Mouse (Mus musculus) cerebellum, postnatal 36 days (tissue): ENCODE results near the gene Emd.
"Not testable (repeated sequence)": the region's sequence is repeated elsewhere in the genome, so short reads cannot be mapped to it uniquely, and the experiment has no call there.

Experiments
- DNase-seq, 2 experiments: peaks; one replicate each; pipeline ENCODE4 v3.0.0; 2021 to 2022; ENCODE audit warnings: mixed read lengths in 2 of 2

The Emd gene

DNA sequence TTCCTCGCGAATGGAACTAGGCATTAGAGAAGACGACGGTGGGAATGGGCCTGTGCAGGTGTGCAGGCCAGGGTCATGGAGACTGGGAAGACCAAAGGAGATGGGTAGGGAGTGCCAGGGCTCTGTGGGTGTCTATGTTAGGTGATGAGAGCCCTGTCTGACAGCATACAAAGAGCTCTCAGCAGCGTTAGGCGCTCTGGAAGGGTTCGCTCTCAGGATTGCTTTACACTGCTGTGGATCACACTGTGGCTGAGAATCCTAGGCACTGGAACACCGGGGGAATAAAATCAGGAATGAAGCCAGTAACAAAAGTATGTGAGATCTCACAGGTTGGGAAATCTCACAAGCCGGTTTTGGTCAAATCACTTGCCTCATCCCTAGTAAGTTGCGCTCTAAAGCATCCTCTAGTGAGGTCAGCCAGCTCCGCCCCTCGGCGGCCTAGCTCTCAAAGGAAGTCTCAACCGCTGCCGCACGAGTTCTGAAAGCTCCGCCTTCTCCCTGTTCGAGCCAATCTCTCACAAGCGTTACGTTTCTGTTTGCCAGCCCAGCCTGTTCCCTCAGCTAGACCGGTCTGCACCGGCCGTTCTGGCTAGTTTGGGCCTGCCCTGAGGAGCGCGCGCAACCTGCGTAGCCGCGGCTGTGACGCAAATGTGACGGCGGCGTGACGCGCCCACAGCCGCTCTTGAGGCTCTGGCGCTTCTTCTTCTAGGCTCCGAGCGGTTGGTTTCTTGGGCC lies at the start of gene Emd:
TSS of gene Emd (plus strand) at position 535 of the 735 bp plus-strand sequence.
- DNase-seq: peak; percentile 83 to 86

DNA sequence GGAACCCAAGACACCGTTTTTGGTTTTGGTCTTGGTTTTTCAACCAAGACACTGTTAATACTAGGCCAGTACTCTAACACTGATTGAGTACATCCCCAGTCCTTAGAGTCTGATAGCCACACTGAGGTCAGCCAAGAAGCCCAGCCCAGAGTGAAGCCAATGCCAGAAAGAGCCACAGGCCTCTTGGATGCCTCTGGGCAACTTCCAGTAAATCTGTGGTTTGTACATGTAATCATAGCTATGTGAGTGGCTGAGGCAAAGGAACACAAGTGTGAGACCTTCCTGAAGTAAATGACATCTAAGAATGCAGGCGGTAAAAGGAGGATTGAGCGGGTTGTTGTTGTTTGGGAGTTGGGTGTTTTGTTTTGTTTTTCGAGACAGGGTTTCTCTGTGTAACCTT lies 36.0 kb upstream of the Emd start:
- no peak for DNase-seq

DNA sequence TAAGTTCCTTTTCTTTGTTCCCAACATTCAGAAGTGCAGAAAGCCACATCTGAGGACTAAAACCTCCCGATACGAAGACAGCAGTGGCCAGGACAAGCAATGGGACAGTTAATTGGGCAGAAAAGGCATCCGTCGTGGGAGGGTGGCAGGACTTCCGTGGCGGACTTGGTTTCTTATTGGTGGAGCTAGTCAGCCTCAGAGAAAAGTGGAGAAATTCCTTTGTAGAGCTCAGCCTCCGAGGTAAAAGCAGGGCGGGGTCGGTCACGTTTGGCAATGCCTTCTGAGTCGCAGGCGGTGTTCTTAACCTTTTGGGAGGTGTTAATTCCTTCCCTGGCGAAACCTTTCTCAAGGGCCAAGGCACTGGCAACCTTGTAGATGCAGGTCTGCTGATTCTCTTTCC lies 35.0 kb upstream of the Emd start:
- no peak for DNase-seq

DNA sequence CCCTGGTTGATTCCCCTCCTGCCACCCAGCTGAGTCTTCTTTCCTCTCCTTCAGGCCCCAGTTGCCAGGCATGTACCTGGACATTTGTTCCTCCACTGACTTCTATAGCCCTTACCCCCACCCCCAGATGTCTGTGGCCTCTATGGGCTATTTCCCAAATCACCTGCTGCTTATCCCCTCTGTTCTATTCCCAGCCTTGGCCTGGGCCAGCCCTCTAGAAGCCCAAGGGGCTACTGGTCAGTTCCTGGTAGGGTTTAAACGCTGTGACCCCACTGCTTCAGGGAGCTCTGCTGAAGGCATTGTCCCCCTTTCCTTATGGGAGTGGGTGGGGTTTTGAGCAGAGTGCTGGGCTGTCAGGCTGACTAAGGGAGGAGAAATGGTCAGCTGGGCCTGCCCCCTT lies 34.4 kb upstream of the Emd start:
- not testable (repeated sequence) for DNase-seq

DNA sequence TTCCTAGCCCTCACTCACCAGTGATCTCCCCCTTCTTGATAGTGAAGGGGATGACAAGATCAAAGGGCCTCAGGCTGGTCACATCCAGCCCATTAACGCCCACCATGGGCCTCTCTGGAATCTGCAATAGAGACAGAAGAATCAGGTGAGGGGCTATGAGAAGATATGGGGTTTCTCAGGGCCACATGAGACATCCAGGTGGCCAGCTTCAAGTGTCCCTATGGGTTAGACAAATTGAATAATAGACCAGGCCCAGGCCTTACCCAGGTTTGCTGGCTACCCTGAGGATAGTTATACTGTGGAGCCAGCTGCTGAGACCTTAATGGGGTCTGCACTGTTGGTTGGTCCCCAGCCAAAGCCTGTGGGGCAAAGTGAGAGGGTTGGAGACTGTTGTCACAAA lies 24.4 kb upstream of the Emd start:
- DNase-seq: no peak

DNA sequence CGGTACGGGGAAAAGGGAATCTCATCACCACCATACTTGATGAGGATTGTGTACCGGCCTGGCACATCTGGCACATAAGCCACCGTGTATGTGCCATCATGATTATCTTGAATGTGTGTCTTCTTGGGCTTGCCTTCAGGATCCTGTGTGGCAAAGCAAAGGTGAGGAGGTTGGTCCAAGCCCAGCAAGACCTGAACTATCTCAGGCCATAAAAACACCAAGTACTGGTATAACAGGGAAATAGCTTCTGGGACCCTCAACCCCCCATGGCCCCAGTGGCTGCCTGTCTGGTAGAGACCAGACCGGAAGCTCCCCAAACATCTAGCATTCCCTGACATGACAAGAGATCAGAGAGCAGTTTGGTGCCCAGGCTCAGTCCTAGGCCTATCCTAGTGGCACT lies 21.3 kb upstream of the Emd start:
- no peak for DNase-seq

DNA sequence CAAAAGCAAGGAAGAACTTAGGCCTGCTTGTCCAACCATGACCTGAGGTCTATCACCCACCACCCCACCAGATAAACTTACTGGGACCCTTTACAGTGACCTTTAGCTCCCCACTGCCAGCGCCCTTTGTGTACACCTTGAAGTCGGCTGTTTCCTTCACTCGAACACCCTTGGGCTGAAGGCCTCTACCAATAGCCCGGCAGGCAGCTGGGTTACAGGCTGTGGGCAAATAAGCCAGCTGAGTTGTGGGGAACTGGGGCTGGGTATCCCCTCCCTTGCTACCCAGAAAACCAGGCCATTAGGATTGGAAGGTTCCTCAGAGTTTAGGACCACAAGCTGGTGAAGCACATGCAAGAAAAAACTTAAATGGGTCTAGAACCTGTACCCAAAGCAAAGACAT lies 14.2 kb upstream of the Emd start:
- no peak for DNase-seq

DNA sequence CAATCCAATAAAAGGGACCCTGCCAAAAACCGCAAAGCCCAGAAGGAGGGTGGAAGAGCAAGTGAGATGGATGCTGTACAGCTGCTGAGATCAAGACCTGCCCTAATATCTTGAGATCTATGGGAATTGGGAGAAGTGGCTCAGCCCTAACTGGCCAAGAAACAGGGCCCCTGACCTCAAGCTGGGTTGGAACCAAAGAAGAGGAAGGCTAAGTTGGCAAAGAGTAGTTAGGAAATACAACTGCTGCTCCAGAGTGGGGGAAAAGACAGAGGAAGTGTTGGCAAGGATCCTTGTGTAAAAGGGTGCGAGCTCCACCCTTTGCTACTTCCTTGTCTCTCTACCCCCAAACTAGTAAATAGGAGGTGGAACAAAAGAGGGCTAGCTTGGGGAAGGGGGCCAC lies 11.1 kb upstream of the Emd start:
- DNase-seq: no peak

DNA sequence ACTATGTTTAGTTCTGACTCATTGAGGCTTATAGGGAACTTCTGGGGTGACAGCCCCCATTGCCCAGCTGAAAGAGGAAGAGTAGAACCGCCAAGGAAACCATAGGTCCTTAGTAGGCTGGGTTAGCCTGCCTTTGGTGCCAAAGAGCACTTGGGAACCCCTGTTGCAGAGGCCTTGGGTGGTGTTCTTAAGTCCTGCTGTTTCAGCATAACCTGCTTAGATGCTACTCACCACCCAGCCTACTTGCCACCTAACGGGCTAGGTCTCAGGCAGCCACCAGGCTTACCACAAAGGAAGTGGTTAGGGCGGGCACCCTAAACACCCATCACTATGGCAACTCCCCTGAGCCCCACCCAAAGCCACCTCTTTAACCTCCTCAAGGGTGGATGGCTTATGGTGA lies 10.7 kb upstream of the Emd start:
- DNase-seq: no peak

DNA sequence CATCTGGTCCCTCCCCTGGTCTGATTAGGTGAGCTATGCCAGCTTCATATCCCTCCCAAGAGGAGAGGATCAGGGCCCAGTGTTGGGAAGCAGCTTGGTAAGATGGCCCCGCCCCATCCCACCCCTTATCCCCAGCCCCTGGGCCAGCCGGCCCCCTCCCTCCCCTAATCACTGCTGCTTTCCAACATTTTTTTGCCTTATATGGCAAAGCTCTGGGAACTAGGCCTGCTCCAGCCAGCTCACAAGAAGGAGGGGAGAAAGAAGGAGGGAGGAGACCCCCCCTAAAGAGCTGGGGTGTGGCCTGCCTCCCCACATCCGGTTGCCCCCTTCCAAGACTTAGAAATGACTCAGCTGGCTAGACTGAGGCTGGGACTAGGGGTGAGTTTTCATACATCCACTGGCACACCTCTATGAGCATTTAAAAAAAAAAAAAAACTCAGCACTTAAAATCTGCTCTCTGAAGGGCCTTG lies 9.8 kb upstream of the Emd start:
- DNase-seq: no peak

DNA sequence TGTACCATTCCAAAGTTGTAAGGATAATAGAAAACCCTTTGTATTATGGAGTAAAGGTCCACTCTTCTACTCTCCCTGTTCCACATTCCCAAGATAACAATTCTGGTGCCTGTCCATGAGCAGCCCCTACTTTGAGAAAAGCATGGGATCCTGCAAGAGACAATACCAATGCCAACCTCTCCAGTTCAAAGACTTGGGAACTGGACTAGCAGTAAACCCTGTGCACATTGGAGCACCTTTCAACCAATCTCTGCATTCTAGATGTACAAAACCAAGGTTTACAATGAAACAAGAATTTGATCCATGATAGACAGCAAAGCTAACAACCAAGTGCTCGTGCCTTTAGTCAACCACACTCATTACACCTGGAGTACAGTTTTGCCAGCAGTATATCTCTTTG lies 9.4 kb upstream of the Emd start:
- no peak for DNase-seq

DNA sequence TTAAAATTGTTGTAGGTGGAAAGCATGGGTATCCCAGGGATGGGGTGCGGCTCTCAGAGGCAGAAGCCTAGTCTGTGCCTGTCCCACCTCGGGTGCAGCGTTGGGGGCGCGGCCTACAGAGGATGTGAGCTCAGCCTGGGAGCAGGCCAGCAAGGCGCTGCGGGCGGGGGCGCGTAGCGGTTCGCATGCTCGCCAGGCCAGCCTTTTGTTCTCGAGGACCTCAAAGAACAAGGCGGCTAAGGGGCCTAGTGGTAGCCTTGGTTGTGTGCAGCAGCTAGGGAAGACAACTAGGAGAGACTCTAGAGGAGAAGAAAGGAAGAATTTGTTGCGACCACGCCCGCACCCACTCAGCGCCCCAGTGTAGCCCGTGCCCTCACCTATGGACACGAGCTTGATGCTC lies 8.8 kb upstream of the Emd start:
- DNase-seq: peak; percentile 71 to 79

DNA sequence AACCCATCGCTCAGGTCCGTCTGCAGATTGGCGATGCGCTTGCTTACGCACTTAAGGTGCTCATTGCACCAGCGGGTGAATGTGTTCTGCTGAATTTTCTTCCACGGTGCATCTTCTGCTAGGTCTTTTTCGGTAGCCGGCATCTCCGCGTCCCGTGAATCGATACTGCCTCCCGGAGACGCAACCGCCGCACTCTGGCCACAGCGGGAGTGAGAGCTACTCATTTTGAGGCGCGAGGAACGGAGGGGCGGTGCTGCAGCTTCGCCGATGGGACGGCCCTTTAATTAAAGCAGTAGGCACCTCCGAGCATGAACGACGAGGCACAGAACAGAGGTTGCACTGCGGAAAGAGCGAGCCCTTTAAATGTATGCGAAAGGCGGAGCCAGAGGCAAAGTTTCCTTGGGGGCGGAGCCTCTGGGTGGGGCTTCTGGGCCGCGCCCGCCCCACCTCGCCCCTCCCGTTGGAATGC lies 8.2 kb upstream of the Emd start:
- peak; percentile 79 to 81 for DNase-seq

DNA sequence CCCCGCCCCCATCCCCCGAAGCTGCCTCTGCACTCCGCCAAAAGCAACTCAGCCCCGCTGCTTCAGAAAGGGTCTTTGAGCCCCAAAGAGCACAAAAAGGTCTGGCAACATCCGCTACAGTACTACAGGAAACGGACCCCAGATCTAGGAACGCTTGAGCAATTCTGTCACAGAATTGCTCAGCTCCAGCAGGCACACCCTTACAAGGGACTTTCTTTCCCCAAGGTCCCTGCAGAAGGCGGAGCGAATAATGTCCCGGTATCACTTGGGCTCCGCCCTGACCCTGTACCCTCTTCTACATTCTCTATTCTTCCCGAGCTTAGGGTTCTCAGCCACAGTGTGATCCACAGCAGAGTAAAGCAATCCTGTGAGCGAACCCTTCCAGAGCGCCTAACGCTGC lies 7.8 kb upstream of the Emd start:
- no peak for DNase-seq

DNA sequence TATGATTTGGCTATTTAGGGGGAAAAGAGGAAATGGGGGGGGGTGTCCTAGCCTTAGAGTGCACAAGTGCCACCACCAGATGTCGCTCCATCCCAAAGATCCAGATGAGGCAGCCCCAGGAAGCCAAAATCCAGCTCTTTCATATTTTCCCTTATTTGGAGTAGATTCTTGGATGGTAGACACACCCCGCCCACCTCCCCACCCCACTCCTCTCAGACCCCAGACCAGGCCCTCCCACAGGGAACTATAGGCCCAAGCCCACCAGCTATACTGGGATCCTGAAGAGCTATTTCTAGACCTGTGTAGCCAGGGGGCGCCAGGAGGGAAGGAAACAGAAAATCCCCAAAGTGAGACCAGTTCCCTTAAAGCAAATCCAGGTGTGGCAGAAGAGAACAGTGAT lies 5.8 kb upstream of the Emd start:
- peak; percentile 57 to 65 for DNase-seq

DNA sequence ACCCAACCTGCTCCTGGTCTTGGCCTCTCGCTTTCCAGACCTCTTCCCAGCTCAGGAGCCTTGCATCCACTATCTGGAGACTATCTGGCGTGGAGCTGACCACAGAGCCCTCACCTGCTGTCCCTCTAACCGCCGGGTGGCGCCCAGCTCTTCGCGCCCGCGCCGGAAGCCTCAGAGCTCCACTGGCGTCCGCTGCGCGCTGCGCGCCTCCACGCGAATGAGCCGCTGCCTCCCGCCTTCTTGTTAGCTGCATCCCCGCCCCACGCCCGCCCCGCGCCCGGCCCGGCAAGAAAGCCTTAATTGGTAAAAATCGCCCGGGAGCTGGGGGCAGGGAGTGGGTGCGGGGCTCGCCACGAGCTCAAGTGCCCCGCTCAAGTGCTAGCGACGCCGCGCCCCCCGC lies 4.9 kb upstream of the Emd start, which contains the start of gene Flna:
TSS of gene Flna (minus strand) at position 206 of the 400 bp plus-strand sequence.
- DNase-seq: peak; percentile 72 to 80

DNA sequence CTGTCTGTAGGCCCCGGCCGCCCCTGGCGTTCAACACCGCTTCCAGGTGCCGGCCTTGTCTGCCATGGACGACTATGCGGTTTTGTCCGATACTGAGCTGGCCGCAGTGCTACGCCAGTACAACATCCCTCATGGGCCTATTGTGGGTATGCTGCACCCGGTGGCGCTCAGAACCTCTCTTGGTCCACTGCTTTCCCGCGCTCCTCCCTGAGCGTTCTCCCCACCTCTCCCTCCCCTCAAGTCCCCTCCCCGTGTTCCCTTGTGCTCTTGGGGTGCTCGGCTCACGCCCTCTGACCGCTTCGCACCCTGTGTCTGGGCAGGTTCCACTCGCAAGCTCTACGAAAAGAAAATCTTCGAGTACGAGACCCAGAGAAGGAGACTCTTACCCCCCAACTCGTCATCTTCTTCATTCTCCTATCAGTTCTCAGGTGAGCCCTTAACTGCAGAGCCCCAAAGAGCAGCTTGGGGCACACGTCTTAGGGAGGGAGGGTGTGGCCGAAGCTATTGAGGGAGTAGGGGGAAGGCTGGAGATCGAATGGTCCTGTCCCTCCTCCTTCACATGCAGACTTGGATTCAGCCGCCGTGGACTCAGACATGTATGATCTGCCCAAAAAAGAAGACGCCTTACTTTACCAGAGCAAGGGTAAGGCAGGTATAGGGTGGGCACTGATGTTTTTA lies 540 bp downstream of the Emd start:
- no peak for DNase-seq

DNA sequence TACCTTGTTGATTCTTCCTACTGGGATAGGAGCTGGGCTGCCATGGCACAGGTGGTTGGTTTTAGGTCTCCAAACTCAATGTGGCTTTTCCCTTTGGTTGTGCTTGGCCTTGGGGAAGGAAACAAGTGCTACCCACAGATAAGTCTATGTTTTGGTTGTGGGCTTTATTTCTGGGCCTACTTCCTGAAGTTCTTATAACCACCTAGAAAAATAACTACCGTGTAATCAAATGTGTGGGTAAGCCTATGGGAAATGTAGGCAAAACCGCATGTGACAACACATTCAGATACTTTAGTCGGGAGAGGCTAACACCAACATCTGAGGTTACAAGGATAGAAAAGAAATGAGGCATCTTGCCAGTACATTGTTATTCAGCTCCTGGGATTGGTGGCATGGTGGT lies 3.3 kb downstream of the Emd start:
- DNase-seq: no peak

DNA sequence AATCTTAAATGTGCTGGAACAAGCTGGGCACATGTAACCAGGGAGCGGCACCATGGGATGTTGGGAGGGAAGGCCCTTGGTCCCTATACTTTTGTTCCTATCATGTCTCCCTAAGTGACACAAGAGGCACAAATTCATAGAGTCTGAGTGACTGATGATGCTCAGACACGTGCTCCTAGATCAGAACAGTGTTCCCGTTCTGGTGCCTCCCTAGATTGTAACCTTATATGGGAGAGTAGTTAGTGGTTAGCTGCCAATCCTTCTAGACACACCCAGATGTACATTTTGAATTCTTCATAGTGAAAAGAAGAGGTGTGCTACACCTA lies 15.2 kb downstream of the Emd start:
- DNase-seq: no peak

DNA sequence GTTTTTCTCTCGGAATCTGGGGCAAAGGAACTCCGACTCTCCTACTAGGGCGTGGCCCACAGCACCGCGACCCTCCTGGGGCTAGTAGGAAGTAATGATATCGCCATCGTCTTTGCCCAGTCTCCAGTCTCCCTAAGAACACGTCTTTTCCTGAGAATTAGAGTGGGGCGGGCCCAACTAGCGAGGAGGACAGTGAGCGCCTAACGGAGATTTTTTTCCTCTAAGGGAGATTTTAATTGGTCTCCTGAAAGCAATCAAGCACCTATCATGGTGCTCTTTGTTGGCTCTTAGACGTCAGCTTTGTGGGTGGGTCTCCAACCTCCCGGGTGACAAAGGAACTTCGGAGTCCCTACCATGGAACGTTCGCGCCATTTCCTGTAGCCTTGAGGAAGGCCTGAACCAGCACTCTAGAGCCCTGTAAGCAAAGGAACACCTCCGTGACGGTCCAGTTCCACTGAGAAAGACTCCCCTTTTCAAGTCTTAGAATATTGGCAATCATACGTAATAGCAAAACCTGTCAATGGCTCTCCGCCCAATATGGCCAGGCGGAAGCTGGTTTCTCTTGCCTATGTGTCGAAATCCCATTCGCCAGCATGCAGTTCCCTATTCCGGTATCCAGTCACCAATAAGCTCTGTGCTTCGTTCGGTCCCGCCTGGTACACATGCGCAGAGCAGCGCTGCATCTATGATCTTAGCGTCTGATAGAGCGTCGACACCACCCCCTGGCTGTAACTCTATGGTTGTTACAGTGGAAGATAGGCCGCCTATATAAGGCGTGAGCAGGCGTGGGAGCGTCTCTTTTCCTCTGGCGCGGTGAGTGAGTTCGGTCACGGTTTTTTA lies 15.8 kb downstream of the Emd start, which contains the start of gene Rpl10:
TSS of gene Rpl10 (plus strand) at position 751 of the 840 bp plus-strand sequence.
- DNase-seq: peak; percentile 86

DNA sequence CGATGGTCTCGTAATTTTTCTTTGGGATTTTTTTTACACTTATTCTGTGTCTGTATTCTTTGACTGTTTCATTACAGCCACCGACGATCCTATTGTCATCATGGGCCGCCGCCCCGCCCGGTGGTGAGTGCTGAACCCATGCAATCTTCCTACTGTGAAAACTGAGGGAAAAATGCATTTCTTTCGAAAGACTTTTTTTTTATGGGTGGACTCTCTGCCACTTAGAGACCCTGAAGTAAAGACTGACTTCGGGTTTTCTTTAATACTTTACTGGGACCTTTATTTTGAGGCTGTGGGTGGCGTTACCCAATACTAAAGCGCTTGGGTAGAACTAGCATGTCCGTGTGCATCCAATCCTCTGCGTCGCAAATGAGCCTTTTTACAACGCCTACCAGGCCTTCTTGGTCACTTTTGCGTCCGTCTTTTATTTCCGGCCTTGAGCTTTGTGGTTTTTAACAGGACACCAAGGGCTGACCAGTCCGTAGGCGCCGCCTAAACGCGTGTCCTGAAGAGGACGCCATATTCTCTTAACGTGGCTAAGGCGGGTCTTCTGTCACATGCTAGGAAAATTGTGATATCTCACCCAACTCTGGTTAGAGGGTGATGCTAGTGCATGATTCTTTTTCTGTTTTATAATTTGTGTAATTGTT lies 16.5 kb downstream of the Emd start:
- peak in 1 of 2 experiments; percentile 27 for DNase-seq

DNA sequence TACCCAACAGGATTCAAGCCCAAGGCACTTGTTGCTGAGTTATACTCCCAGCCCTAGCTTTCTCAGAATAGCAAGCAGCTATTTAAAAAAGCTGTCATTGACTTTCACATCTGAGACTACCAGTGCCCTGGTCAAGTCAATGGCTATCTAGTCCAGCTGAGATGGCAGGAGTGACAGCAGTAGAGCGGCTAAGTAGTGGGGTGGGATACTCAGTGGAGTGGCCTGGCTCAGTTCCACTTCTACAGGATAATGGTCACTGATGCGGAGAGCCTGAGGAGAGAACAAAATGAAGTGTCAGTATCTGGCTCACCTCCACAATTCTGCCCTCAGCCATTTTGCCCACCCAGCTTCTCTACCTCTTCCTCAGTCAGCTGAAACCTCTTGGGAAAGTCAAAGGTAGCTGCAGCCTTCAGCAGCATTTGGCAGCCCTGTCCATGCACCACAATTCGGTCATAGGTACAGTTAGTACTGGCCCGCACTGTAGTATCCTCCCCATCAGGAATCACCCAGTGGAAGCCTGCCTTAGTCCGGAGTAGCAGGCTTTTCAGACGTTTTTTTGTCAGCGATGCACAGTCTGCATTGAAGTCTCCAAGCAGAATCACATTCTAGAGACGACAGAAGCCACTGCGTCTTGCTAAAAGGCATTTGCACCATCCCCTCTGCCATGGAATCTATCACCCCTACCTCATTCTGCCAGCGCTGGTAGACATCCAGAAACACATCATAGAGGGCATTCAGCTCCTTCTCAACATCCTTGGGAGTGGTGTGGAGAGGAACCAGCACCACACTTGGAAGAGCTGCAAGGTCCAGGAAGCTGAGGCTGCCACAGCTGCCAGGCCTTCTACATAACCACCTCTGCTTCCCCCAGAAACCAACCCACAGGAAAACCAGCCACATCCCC lies 19.2 kb downstream of the Emd start:
- DNase-seq: no peak
